Mouse (Mus musculus) CH12.LX (cell line): Measurements from ENCODE around the gene Pgpep1l.

ENCODE experiments used
- CTCF ChIP-seq, 2 experiments: IDR thresholded peaks in 1 of 2; conservative IDR thresholded peaks in 1 of 2; 2 replicates each; pipeline ENCODE4 v1.5.1; 2011 to 2012; ENCODE audit warnings: low read depth in 2 of 2, low read length in 2 of 2, improper control_type of control experiment in 1 of 2, inconsistent platforms in 1 of 2, mild to moderate bottlenecking in 1 of 2, moderate library complexity in 1 of 2
- KAT2A ChIP-seq: IDR thresholded peaks from 2 replicates; pipeline ENCODE4 v1.6.1; 2012; ENCODE audit warnings: low read length, improper control_type of control experiment, inconsistent platforms; ENCODE audit not compliant: insufficient replicate concordance
- MAX ChIP-seq: IDR thresholded peaks from 2 replicates; pipeline ENCODE4 v1.6.1; 2011; ENCODE audit warnings: low read length, improper control_type of control experiment
- POLR2AphosphoS2 ChIP-seq: IDR thresholded peaks from 2 replicates; pipeline ENCODE4 v1.6.1; 2011; ENCODE audit warnings: low read depth, low read length, improper control_type of control experiment
- RAD21 ChIP-seq: IDR thresholded peaks from 2 replicates; pipeline ENCODE4 v1.6.1; 2011; ENCODE audit warnings: low read depth, mild to moderate bottlenecking, low read length, improper control_type of control experiment, moderate library complexity

- no peak for TF ChIP-seq POLR2AphosphoS2
- no peak for TF ChIP-seq KAT2A
- TF ChIP-seq RAD21 = no peak
- no peak for TF ChIP-seq CTCF (conservative IDR thresholded peaks at IDR 0.05 in 1 of 2, IDR thresholded peaks at IDR 0.05 in 1 of 2; ENCODE audit: low read depth in 2 of 2, low read length in 2 of 2)
- TF ChIP-seq MAX = no peak
Measured at GRCm38 (mm10) chr7:68230831-68231230, 33.2 kb downstream of the Pgpep1l start.
